Mouse (Mus musculus) heart, postnatal 14 days (tissue): ENCODE measurements at regions not wholly inside any gene's neighbourhood (a gene's known extent, or its start where the extent isn't known, plus 50 kb on each side); places are given as distances from the start of the nearest gene placed in this dataset.

Experiments
- DNase-seq, 2 experiments: peaks; one replicate each; pipeline ENCODE4 v3.0.0; 2021 to 2022
- intact Hi-C: fragments of 180-260 bp; cut with DNase I; formaldehyde crosslinking; loops from one replicate; pipeline ENCODE4 v1.15.1; 2025

- intact Hi-C loops, result no loop called here
- DNase-seq, result no peak
Measured at GRCm38 (mm10) chr1:152170583-152170982, 80.7 kb upstream of the 1700025G04Rik start.

GRCm38 (mm10) chr1:152169508-152169907, 79.6 kb upstream of the 1700025G04Rik start:
- intact Hi-C loops, result no loop called here
- DNase-seq, result no peak

GRCm38 (mm10) chr1:152168284-152168683, 78.4 kb upstream of the 1700025G04Rik start:
- DNase-seq, result peak; percentile 73
- intact Hi-C loops, result no loop called here

- intact Hi-C loops, result no loop called here
- DNase-seq, result no peak
Measured at GRCm38 (mm10) chr1:152167716-152168115, 77.8 kb upstream of the 1700025G04Rik start.

GRCm38 (mm10) chr1:152165490-152165905, 75.6 kb upstream of the 1700025G04Rik start:
- DNase-seq, result no peak
- intact Hi-C loops, result no loop called here

GRCm38 (mm10) chr1:152164843-152165489, 75.0 kb upstream of the 1700025G04Rik start:
- intact Hi-C loops, result no loop called here
- no peak for DNase-seq

GRCm38 (mm10) chr1:152164212-152164611, 74.3 kb upstream of the 1700025G04Rik start:
- intact Hi-C loops, result no loop called here
- peak in 1 of 2 experiments; percentile 43 for DNase-seq

GRCm38 (mm10) chr1:152152474-152152873, 62.5 kb upstream of the 1700025G04Rik start:
- intact Hi-C loops, result no loop called here
- DNase-seq, result no peak

- DNase-seq, result no peak
- intact Hi-C loops, result no loop called here
Measured at GRCm38 (mm10) chr1:152148731-152149130, 58.8 kb upstream of the 1700025G04Rik start.

- intact Hi-C loops, result loop anchor here (5.0 kb wide), 1 partner anchor 82 kb away; no protein-coding TSS in a partner anchor
- DNase-seq, result peak; percentile 9 to 19
Measured at GRCm38 (mm10) chr1:152140175-152140574, 50.2 kb upstream of the 1700025G04Rik start.
